ENCODE assay signal across 16 mouse cellular contexts in genomic region chr4:155660641-155661040, GRCm38 (mm10). TPM values are rescaled to one million over a fixed set of nuclear protein-coding genes. Genes with fewer than 3 reads are reported as not detected.
DNase-seq lines count a peak whose midpoint lies in the region.
"Had no signal": no experiment of that assay in that cellular context is flagged by ENCODE, and none has a peak within 500 bp of the region (broad histone marks: within the 10 kb centered on the region; RNA-seq: fewer than 3 reads in every experiment).

No protein-coding gene starts in this region.

- H3K27me3 ChIP-seq in midbrain, embryonic 10.5 days (ENCODE audit: low read depth, poor library complexity, severe bottlenecking) = peaks cover 20% of the 10 kb centered on the region

- peaks cover 43% of the 10 kb centered on the region for H3K36me3 ChIP-seq in midbrain, embryonic 10.5 days

- H3K4me1 ChIP-seq in midbrain, embryonic 10.5 days = no peaks in the 10 kb centered on the region
- H3K4me1 ChIP-seq: neural tube, embryonic 12.5 days had no signal

- peak; percentile 44 for DNase-seq in heart, postnatal 4 days
- no peak for DNase-seq in heart, adult 8-10 months (ENCODE audit: low spot score)
- DNase-seq in urinary bladder, postnatal 25 days (ENCODE audit: low spot score) = peak; percentile 45
- DNase-seq in urinary bladder, adult 18-20 months (ENCODE audit: low spot score in 2 of 2) = no peak
- DNase-seq in adrenal gland, postnatal 25 days = peak; percentile 59
- no peak for DNase-seq in layer of hippocampus, adult 9-11 months
- no peak for DNase-seq in midbrain, embryonic 10.5 days (ENCODE audit: low spot score)
- DNase-seq: kidney, adult 8-10 months; midbrain, embryonic 14.5 days had no signal

- H3K4me3 ChIP-seq in midbrain, embryonic 10.5 days = no peak overlapping the region
- H3K4me3 ChIP-seq: erythroblast, embryonic 14.5 days; neural tube, embryonic 12.5 days had no signal

- no peaks in the 10 kb centered on the region for H3K9me3 ChIP-seq in midbrain, embryonic 10.5 days (replicated peaks)
- H3K9me3 ChIP-seq: neural tube, embryonic 12.5 days had no signal

- 93% methylated on average over 12 of the region's 12 CpGs for WGBS in midbrain, embryonic 10.5 days

- H3K27ac ChIP-seq in midbrain, embryonic 10.5 days (replicated peaks) = no peak overlapping the region
- H3K27ac ChIP-seq: neural tube, embryonic 12.5 days had no signal

RNA-seq across cellular contexts. Expression of gene Mmp23, which starts 7.5 kb away (rescaled TPM):
- total RNA-seq in heart, postnatal 4 days (2021) = 10 to 100 TPM; 32.3 to 33.1 TPM
- total RNA-seq in heart, adult 8-10 months (2022) = 1 to 10 TPM; 6.7 to 9.0 (median 7.4) TPM
- total RNA-seq in adrenal gland, postnatal 25 days (2021) = 3.7 and 4.2 TPM in 2 replicates
- 4.7 TPM in 2 replicates for polyA plus RNA-seq in midbrain, embryonic 10.5 days (2016; fragmentation: Nextera tagmentation; extraction: Ambion mirVana)
- total RNA-seq: hematopoietic stem cell, adult 5-6 weeks had no signal
- polyA plus RNA-seq: erythroblast, embryonic 14.5 days had no signal

RNA-seq across cellular contexts. Expression of gene Mib2, which starts 8.4 kb away (rescaled TPM):
- 10 to 100 TPM; 15.9 to 17.7 TPM for total RNA-seq in heart, postnatal 4 days (2021)
- 10 to 100 TPM; 25.4 to 30.1 (median 27.1) TPM for total RNA-seq in heart, adult 8-10 months (2022)
- total RNA-seq in adrenal gland, postnatal 25 days (2021) = 47.0 and 60.2 TPM in 2 replicates
- 22.0 and 22.5 TPM in 2 replicates for polyA plus RNA-seq in midbrain, embryonic 10.5 days (2016; fragmentation: Nextera tagmentation; extraction: Ambion mirVana)

RNA-seq across cellular contexts. Expression of gene Gm10563, which starts 15.4 kb away (rescaled TPM):
- total RNA-seq in heart, postnatal 4 days (2021) = not detected
- total RNA-seq in heart, adult 8-10 months (2022) = not detected
- total RNA-seq in adrenal gland, postnatal 25 days (2021) = not detected in 2 replicates
- not detected in 2 replicates for polyA plus RNA-seq in midbrain, embryonic 10.5 days (2016; fragmentation: Nextera tagmentation; extraction: Ambion mirVana)
- total RNA-seq: hematopoietic stem cell, adult 5-6 weeks; layer of hippocampus, postnatal 25 days had no signal
- polyA plus RNA-seq: cortical plate, adult 2 months; erythroblast, embryonic 14.5 days; frontal cortex, adult 2 months; limb, embryonic 11.5 days; midbrain, embryonic 14.5 days; neural tube, embryonic 12.5 days had no signal

RNA-seq across cellular contexts. Expression of gene Fndc10, which starts 33.5 kb away (rescaled TPM):
- total RNA-seq in heart, postnatal 4 days (2021) = 1 to 10 TPM; 3.5 to 4.7 TPM
- total RNA-seq in heart, adult 8-10 months (2022) = 1 to 10 TPM in 3 of 4 experiments, under 1 TPM in 1; 0.98 to 2.4 (median 1.3) TPM
- 50.8 and 67.4 TPM in 2 replicates for total RNA-seq in adrenal gland, postnatal 25 days (2021)
- 0.98 and 1.1 TPM in 2 replicates for polyA plus RNA-seq in midbrain, embryonic 10.5 days (2016; fragmentation: Nextera tagmentation; extraction: Ambion mirVana)

RNA-seq across cellular contexts. Expression of gene Cdk11b, which starts 36.0 kb away (rescaled TPM):
- 10 to 100 TPM; 30.1 to 32.3 TPM for total RNA-seq in heart, postnatal 4 days (2021)
- 10 to 100 TPM; 29.2 to 37.0 (median 30.2) TPM for total RNA-seq in heart, adult 8-10 months (2022)
- 50.9 and 68.4 TPM in 2 replicates for total RNA-seq in adrenal gland, postnatal 25 days (2021)
- 79.6 and 82.3 TPM in 2 replicates for polyA plus RNA-seq in midbrain, embryonic 10.5 days (2016; fragmentation: Nextera tagmentation; extraction: Ambion mirVana)

Comparison
In these comparisons a context has a peak if more than half of its experiments do, and no peak if none do; other contexts are left out.
1. DNase-seq: peak in heart, postnatal 4 days (single experiment), urinary bladder, postnatal 25 days (single experiment) and adrenal gland, postnatal 25 days (single experiment); none in heart, adult 8-10 months (single experiment), urinary bladder, adult 18-20 months (0 of 2), layer of hippocampus, adult 9-11 months (single experiment) and midbrain, embryonic 10.5 days (single experiment).